Mouse (Mus musculus) brain, embryonic 18.5 days (tissue): ENCODE measurements around the gene Slc46a2.

Source experiments
- DNase-seq: peaks from one replicate; pipeline ENCODE4 v3.0.0-alpha.2; 2012; ENCODE audit warnings: low read depth, low spot score

Slc46a2 gene

GRCm38 (mm10) chr4:59914608-59915403 is at the start of gene Slc46a2:
Gene Slc46a2, minus strand, starts transcription at chr4:59915056.
- DNase-seq = no peak

- DNase-seq = no peak
Measured at GRCm38 (mm10) chr4:59963405-59964344, 48.8 kb upstream of the Slc46a2 start, which contains the start of gene Mup6. Gene Mup6, plus strand, starts transcription at chr4:59964294.

GRCm38 (mm10) chr4:59960610-59961009 is 45.8 kb upstream of the Slc46a2 start, which contains the start of gene Mup4:
Gene Mup4, minus strand, starts transcription at chr4:59960710.
- DNase-seq = no peak

DNA sequence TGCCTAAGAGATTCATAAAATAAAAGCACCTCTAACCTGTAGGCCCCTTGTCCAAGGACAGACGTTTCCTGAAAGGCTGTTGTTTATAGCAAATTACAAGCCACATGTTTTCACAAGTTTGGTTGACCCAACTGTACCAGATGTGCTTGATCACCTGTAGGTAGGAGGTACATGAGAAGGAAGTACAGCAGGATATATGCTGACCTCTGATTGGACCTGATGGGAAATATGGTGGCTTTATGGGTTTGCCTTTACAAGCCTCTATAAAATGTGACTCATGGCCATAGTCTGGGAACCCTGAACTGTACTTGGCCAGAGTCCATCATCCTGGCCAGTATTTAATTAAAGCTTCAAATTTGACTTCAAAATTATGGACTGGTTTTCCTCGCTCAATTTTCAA is 22.7 kb upstream of the Slc46a2 start:
- DNase-seq = no peak

DNA sequence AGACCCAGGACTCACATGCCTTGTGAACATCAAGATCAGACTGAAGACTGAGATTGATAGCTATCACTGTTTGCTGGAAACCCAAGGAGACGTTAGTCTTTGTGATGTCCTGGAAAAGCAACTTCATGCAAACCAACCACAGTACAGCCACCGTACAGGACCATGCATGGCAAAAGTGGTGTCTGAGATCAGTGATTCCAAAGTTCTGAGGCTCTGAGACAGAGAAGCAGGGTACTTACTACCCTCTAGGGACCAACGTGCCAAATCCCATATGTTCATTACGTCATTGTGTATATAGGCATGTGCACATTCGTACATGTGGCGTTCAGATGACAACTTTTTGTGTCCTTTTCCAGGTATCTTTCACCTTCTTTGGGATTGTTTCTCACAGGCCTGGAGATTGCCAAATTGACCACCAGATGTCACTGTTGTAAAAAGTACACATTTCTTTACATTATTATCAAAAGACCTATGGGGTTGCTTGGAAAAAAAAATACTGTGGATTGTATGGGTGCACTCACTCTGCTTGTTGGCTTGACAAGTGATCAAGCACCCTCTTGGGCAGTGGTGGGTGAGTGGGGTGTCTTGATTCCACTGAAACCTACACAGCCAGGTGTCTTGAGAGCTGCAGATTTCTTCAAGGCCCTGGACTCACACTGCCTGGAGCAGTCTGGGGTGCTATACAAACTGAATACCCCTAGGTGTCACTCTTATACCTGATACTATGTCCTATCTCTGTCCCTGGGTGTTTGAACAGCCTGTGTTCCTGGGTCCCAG is 17.8 kb upstream of the Slc46a2 start:
- no peak for DNase-seq

- no peak for DNase-seq
Measured at GRCm38 (mm10) chr4:59928347-59928746, 13.5 kb upstream of the Slc46a2 start.

DNA sequence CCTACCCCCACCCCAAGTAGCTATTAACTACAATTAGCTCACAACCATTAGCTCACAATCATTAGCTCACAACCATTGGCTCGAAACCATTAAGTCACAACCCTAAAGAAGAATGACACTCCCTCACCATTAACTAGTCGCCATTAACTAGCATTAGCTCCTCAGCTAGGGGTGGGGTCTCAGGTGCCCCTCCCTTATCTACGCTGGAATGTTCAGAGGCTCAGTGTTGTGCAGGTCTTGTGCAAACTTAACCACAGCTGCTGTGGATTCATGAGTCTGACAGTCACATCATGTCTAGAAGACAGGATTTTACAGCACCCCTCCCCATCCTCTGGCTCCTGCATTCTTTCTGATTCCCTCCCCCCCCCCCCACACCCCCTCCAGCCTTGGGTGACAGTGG is 12.8 kb upstream of the Slc46a2 start:
- no peak for DNase-seq

- no peak for DNase-seq
Measured at GRCm38 (mm10) chr4:59925082-59925481, 10.2 kb upstream of the Slc46a2 start.

- no peak for DNase-seq
Measured at GRCm38 (mm10) chr4:59917966-59918365, 3.1 kb upstream of the Slc46a2 start.

DNA sequence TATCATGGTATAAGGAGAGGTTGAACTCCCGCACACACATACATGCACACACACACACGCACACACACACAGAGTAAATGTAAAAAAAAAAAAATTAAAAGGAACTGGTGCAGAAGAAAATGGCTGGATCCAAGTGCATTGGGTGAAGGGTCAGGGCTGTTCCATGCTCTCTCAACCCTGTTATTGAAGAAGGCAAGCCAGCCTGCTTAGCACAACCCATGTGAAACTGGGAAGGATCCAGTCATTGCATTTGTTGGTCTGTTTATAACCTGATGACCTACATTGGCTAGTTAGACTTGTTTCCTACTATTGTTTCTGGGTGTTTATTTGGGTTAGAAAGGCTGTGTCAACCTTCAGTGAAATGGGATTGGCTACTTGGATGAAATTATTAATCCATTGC is 6.1 kb downstream of the Slc46a2 start:
- DNase-seq = no peak

- DNase-seq = no peak
Measured at GRCm38 (mm10) chr4:59907657-59908230, 7.1 kb downstream of the Slc46a2 start.

GRCm38 (mm10) chr4:59907092-59907491 is 7.8 kb downstream of the Slc46a2 start:
- no peak for DNase-seq

- DNase-seq = no peak
Measured at GRCm38 (mm10) chr4:59902547-59902946, 12.3 kb downstream of the Slc46a2 start.

- DNase-seq = no peak
Measured at GRCm38 (mm10) chr4:59901810-59902209, 13.0 kb downstream of the Slc46a2 start.

DNA sequence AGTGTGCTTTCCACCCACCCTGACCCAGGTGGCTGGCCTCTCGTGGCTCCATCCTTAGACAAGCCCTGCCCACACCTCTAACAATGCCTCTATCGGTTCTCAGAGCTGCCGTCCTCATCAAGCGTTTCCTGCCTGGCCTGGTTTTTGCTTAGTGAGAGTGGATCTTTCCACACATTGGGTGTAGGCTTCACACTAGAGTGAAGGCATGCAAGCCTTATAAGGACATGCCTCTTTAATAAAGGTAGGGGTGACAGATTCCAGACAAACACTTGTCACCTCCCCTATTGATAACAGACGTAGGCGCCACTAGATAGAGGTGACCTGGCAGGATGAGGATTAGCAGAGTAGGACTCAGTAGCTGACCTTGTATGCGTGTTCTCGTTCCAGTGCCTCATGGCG is 16.3 kb downstream of the Slc46a2 start:
- DNase-seq = no peak

DNA sequence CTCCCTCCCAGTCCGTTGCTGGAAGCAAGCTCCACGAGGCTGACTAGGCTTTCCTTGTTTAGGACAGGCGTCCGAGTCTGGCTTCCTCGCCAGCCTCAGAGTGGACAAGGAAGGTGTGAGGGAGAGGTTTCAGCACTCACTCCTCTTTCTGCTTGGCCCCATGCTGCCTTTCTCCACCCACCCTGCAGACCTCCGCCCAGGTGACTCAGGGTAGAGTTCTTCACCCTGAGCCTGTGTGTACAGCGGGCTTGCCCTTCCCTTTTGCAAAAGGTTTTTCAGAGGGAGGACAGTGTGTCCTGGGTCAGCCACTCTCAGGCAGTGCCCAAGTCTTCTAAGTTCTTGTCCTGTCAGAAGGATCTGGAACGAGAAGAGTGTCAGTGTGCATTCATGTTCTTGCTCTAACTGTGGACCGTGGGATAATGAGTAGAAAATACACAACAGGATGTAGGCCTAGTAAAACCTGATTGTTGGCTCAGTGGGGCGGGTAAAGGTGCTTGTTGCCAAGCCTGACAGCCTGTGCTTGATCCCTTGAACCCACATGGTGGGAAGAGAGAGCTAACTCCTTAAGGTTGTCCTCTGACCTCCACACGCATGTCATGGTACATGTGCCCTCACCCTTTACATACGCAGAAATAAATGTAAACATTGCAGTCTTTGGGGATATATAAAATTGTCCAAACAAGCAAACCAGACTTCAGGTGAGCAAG is 16.9 kb downstream of the Slc46a2 start:
- DNase-seq = no peak

- DNase-seq = no peak
Measured at GRCm38 (mm10) chr4:59896000-59896399, 18.9 kb downstream of the Slc46a2 start.

DNA sequence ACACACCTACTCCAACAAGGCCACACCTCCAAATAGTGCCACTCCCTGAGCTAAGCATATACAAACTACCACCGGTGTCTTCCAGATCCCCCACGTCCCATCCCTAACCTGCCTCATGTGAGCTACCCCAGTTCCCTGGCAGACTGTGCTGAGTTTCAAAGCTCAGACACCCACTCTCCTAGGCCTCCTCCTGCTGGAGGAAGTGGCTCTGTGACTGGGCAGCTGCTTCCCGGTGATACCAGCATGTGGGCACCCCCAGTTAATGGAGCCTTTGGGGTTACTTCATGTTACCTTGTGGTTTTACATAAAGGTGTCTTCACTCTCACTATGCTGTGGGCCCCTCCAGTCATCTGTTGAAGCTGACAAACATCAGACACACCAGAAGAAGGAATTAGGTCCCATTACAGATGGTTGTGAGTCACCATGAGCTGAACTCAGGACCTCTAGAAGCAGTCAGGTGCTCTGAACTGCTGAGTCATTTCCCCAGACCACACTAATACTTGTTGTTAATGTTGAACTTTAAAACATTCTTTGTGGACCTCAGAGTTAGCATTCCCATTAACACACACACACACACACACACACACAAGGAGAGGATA is 19.8 kb downstream of the Slc46a2 start:
- DNase-seq = no peak

DNA sequence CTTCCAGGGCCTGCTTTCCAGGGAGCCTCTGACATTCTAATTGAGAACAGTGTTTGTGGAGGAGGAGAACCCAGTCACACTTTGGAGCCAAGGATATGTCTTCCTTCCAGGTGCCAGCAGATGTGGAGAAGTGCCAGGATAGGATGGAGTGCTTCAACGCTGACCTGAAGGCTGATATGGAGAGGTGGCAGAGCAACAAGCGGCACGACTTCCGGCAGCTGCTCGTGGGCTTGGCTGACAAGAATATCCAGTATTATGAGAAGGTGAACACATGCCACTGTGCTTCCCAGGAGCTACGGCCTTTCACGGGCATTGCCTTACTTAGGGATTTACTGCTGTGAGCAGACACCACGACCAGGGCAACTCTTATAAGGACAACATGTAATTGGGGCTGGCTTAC is 20.4 kb downstream of the Slc46a2 start:
- no peak for DNase-seq

- no peak for DNase-seq
Measured at GRCm38 (mm10) chr4:59892731-59893130, 22.1 kb downstream of the Slc46a2 start.
